Comparison of ENCODE assay signal across 24 mouse cellular contexts in genomic region chr11:55017201-55017600, GRCm38 (mm10). TPM values are rescaled to one million over a fixed set of nuclear protein-coding genes. Genes with fewer than 3 reads are reported as not detected.
DNase-seq lines count a peak whose midpoint lies in the region; ATAC-seq lines count a peak whose summit lies in the region.
"Had no signal": no experiment of that assay in that cellular context is flagged by ENCODE, and none has a peak within 500 bp of the region (broad histone marks: within the 10 kb centered on the region; RNA-seq: fewer than 3 reads in every experiment).

No protein-coding gene starts in this region.

- no peaks in the 10 kb centered on the region for H3K27me3 ChIP-seq in heart, embryonic 15.5 days
- H3K27me3 ChIP-seq: hindbrain, embryonic 15.5 days; intestine, embryonic 15.5 days; limb, embryonic 13.5 days; liver, embryonic 13.5 days; midbrain, embryonic 13.5 days had no signal

- 88% methylated on average over 2 of the region's 2 CpGs for WGBS in heart, embryonic 15.5 days

- H3K9me3 ChIP-seq in heart, embryonic 15.5 days (replicated peaks), result no peaks in the 10 kb centered on the region
- H3K9me3 ChIP-seq: forebrain, embryonic 10.5 days; hindbrain, embryonic 15.5 days; intestine, embryonic 15.5 days; limb, embryonic 13.5 days; liver, embryonic 13.5 days; megakaryocyte, embryonic 14.5 days; midbrain, embryonic 13.5 days had no signal

- peak; percentile 29 for ATAC-seq in frontal cortex, adult (ENCODE audit: low TSS enrichment)
- ATAC-seq in heart, embryonic 15.5 days (replicated peaks; ENCODE audit: insufficient number of reproducible peaks, insufficient read depth, low FRiP score, low read depth), result no peak
- ATAC-seq: forebrain, embryonic 16.5 days; intestine, embryonic 15.5 days; midbrain, embryonic 13.5 days had no signal

- no peak overlapping the region for H3K4me2 ChIP-seq in heart, embryonic 15.5 days
- H3K4me2 ChIP-seq: hindbrain, embryonic 15.5 days; intestine, embryonic 15.5 days; limb, embryonic 13.5 days; liver, embryonic 13.5 days; midbrain, embryonic 13.5 days had no signal

- peaks cover 52% of the 10 kb centered on the region for H3K36me3 ChIP-seq in heart, embryonic 15.5 days
- H3K36me3 ChIP-seq: hindbrain, embryonic 15.5 days; midbrain, embryonic 13.5 days had no signal

- peaks cover 79% of the 10 kb centered on the region for H3K4me1 ChIP-seq in heart, embryonic 15.5 days (replicated peaks)
- H3K4me1 ChIP-seq in brown adipose tissue, adult 24 weeks (ENCODE audit: control insufficient read depth, insufficient read depth, insufficient read length, low read length), result peaks cover 42% of the 10 kb centered on the region

- DNase-seq in frontal cortex, postnatal 10 days (ENCODE audit: low spot score in 2 of 2), result no peak
- no peak for DNase-seq in heart, postnatal 4 days
- peak; percentile 38 for DNase-seq in layer of hippocampus, adult 9-11 months
- no peak for DNase-seq in layer of hippocampus, postnatal 36 days
- no peak for DNase-seq in embryo, embryonic 11 days
- DNase-seq: adrenal gland, postnatal 10 days; cerebellum, adult 9-11 months; heart, postnatal 14 days; kidney, adult 8-10 months; kidney, postnatal 10 days; liver, embryonic 13.5 days; lung, adult 2 months; lung, postnatal 14 days; thymus, postnatal 36 days had no signal

- no peak overlapping the region for H3K9ac ChIP-seq in heart, embryonic 15.5 days
- H3K9ac ChIP-seq: hindbrain, embryonic 15.5 days; intestine, embryonic 15.5 days; limb, embryonic 13.5 days; liver, embryonic 13.5 days; midbrain, embryonic 13.5 days had no signal

- no peak overlapping the region for H3K4me3 ChIP-seq in heart, embryonic 15.5 days
- H3K4me3 ChIP-seq in brown adipose tissue, adult 24 weeks (ENCODE audit: insufficient read depth, low read depth, low read length), result no peak overlapping the region
- H3K4me3 ChIP-seq: forebrain, embryonic 10.5 days; hindbrain, embryonic 15.5 days; intestine, embryonic 15.5 days; limb, embryonic 13.5 days; liver, embryonic 13.5 days; megakaryocyte, embryonic 14.5 days; midbrain, embryonic 13.5 days had no signal

- H3K27ac ChIP-seq in heart, embryonic 15.5 days, result peak overlapping the region; percentile 90
- peak overlapping the region; percentile 7; the same call in 1 of the 2 replicates for H3K27ac ChIP-seq in brown adipose tissue, adult 24 weeks (replicated peaks; ENCODE audit: low read depth, low read length)
- H3K27ac ChIP-seq: forebrain, embryonic 10.5 days; intestine, embryonic 15.5 days; limb, embryonic 13.5 days; liver, embryonic 13.5 days; midbrain, embryonic 13.5 days had no signal

RNA-seq across cellular contexts. Expression of gene Anxa6, which starts 16.0 kb away (rescaled TPM):
- polyA plus RNA-seq in heart, embryonic 15.5 days (2015; fragmentation: Nextera tagmentation; extraction: Ambion mirVana), result 315 and 367 TPM in 2 replicates
- 100 to 1,000 TPM; 355 to 365 TPM for total RNA-seq in heart, postnatal 4 days (2021)
- 10 to 100 TPM; 95.8 to 96.4 TPM for total RNA-seq in layer of hippocampus, postnatal 36 days (2021)
- polyA plus RNA-seq in brown adipose tissue, adult 24 weeks (2012; ENCODE audit: insufficient read depth, insufficient read length, missing spikeins), result 212 and 213 TPM in 2 replicates

RNA-seq across cellular contexts. Expression of gene Tnip1, which starts 54.5 kb away (rescaled TPM):
- 20.3 and 24.3 TPM in 2 replicates for polyA plus RNA-seq in heart, embryonic 15.5 days (2015; fragmentation: Nextera tagmentation; extraction: Ambion mirVana)
- 10 to 100 TPM; 29.5 to 33.7 TPM for total RNA-seq in heart, postnatal 4 days (2021)
- total RNA-seq in layer of hippocampus, postnatal 36 days (2021), result 10 to 100 TPM; 34.2 to 36.6 TPM
- 16.0 and 16.9 TPM in 2 replicates for polyA plus RNA-seq in brown adipose tissue, adult 24 weeks (2012; ENCODE audit: insufficient read depth, insufficient read length, missing spikeins)
